Mouse (Mus musculus): Measurements from ENCODE around the gene A030003K21Rik. TPM values are rescaled to one million over a fixed set of nuclear protein-coding genes. Genes with fewer than 3 reads are reported as not detected.
"Not testable (repeated sequence)": the region's sequence is repeated elsewhere in the genome, so short reads cannot be mapped to it uniquely, and the experiment has no call there.

The A030003K21Rik gene
- polyA plus RNA-seq, 1 experiment = not detected

GRCm38 (mm10) chr1:82946029-82946428 lies 2.8 kb upstream of the A030003K21Rik start:
- H3K4me1 ChIP-seq (ENCODE audit: control insufficient read depth, insufficient read depth, insufficient read length, low read length); H3K4me3 ChIP-seq (ENCODE audit: insufficient read depth, low read depth, low read length): not testable (repeated sequence)

GRCm38 (mm10) chr1:82942505-82942904 lies 683 bp downstream of the A030003K21Rik start:
- not testable (repeated sequence) for H3K4me3 ChIP-seq (ENCODE audit: insufficient read depth, low read depth, low read length); H3K4me1 ChIP-seq (ENCODE audit: control insufficient read depth, insufficient read depth, insufficient read length, low read length); H3K27ac ChIP-seq (replicated peaks; ENCODE audit: low read depth, low read length)

More at GRCm38 (mm10) chr1:82946029-82946428, 2.8 kb upstream of the A030003K21Rik start:
- not testable (repeated sequence) for H3K27ac ChIP-seq (replicated peaks; ENCODE audit: low read depth, low read length)

DNA sequence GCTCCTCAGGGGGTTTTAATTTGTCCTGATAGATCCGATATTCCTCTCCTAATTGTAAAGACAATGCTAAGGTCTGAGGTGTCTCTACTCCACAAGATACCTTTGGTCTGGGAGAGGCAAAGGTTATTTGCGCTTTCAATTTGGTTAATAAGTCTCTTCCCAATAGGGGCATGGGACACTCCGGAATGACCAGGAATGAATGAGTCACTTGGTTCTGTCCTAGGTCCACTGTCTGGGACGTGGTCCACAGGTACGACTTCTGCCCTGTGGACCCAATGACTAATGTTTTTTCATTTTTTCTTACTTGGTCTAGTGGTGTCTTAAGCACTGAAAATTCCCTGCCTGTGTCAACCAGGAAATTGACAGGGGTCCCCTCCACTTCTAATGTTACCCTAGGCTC lies 4.5 kb downstream of the A030003K21Rik start:
- no peaks in the 10 kb centered on the region for H3K4me1 ChIP-seq (ENCODE audit: control insufficient read depth, insufficient read depth, insufficient read length, low read length)
- no peak overlapping the region for H3K27ac ChIP-seq (replicated peaks; ENCODE audit: low read depth, low read length)
- no peak overlapping the region for H3K4me3 ChIP-seq (ENCODE audit: insufficient read depth, low read depth, low read length)

GRCm38 (mm10) chr1:82931326-82931725 lies 11.9 kb downstream of the A030003K21Rik start, which contains the start of gene Gm6217:
Gene Gm6217 (minus strand): TSS chr1:82931399.
- not testable (repeated sequence) for H3K27ac ChIP-seq (replicated peaks; ENCODE audit: low read depth, low read length); H3K4me1 ChIP-seq (ENCODE audit: control insufficient read depth, insufficient read depth, insufficient read length, low read length); H3K4me3 ChIP-seq (ENCODE audit: insufficient read depth, low read depth, low read length)

- not testable (repeated sequence) for H3K4me3 ChIP-seq (ENCODE audit: insufficient read depth, low read depth, low read length); H3K27ac ChIP-seq (replicated peaks; ENCODE audit: low read depth, low read length); H3K4me1 ChIP-seq (ENCODE audit: control insufficient read depth, insufficient read depth, insufficient read length, low read length)
These were observed 12.6 kb downstream of the A030003K21Rik start for GRCm38 (mm10) chr1:82930558-82930957.

DNA sequence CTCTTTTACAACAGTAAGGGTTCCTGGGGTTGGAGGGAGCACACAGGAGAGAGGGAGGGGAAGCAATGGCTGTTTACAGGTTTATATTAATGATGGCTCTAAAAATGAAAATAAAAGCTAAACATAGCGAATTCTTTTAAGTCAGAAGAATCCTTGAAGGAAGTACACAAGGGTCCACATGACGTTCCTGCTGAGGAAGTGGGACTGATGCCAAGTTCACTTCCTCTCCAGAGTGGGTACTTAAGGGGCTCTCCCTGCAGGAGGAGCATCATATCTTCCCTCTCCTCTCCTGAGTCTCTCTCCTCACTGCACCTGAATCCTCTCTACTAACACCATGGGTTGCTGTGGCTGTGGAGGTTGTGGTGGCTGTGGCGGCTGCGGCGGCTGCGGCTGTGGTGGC lies 18.5 kb downstream of the A030003K21Rik start, which contains the start of gene A030014E15Rik:
Gene A030014E15Rik (plus strand): TSS at position 268 of the 400 bp plus-strand sequence.
- no peak within 1 kb of the TSS for H3K4me3 ChIP-seq (ENCODE audit: insufficient read depth, low read depth, low read length)
- H3K27ac ChIP-seq (replicated peaks; ENCODE audit: low read depth, low read length) = no peak within 1 kb of the TSS
- no peaks in the 10 kb centered on the region for H3K4me1 ChIP-seq (ENCODE audit: control insufficient read depth, insufficient read depth, insufficient read length, low read length)

DNA sequence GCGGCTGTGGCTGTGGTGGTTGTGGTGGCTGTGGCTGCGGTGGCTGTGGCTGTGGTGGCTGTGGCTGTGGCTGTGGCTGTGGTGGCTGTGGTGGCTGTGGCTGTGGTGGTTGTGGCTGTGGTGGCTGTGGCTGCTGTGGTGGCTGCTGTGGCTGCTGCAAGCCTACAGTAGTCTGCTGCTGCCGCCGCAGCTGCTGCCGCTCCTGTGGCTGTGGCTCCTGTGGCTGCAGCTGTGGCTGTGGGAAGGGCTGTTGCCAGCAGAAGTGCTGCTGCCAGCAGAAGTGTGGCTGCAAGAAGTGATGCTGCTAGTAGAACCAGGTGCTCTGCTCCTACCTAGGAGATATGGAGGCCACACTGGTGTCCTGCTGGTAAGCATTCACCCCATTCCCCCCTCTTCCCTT lies 29.8 kb downstream of the A030003K21Rik start:
- H3K4me1 ChIP-seq (ENCODE audit: control insufficient read depth, insufficient read depth, insufficient read length, low read length); H3K27ac ChIP-seq (replicated peaks; ENCODE audit: low read depth, low read length); H3K4me3 ChIP-seq (ENCODE audit: insufficient read depth, low read depth, low read length): not testable (repeated sequence)

DNA sequence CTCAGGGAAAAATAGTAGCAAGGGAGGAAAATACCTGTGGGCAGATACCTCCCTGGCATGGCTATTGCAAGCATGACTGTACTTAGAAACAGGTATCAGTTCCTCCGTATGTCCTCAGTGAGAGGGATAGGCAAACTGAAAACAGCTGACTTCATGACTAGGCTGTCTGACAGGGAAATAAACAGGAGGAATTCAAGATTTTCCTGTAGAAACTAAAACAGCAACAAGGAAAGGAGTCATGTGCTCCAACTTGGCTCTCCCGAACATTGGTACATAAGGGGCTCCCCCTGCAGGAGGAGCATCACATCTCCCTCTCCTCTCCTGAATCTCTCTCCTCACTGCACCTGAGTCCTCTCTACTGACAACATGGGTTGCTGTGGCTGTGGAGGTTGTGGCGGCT lies 30.2 kb downstream of the A030003K21Rik start, which contains the start of gene A030005L19Rik:
Gene A030005L19Rik (plus strand): TSS at position 301 of the 400 bp plus-strand sequence.
- Histone ChIP-seq H3K4me1 (ENCODE audit: control insufficient read depth, insufficient read depth, insufficient read length, low read length) (no peaks in the 10 kb centered on the region), H3K27ac (replicated peaks; ENCODE audit: low read depth, low read length) (no peak within 1 kb of the TSS), H3K4me3 (ENCODE audit: insufficient read depth, low read depth, low read length) (no peak within 1 kb of the TSS)

DNA sequence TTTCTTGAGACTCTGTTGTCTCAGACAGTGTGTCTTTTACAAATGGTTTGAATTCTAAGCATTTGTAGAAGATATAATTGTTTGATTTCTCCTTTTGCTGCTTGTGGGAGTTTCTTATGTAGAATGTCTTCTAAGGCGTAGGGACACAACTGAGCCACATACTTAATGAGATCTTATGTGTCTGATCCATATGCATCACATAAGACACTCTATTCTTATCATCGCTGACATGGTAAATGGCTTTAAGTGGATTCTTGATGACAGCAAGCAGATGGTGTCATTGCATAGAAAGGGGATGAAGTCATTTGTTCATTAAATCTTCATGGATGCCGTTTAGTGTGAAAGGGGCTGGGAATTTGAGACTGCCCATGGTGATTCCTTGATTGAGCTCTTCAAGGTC lies 37.3 kb downstream of the A030003K21Rik start:
- no peak overlapping the region for H3K27ac ChIP-seq (replicated peaks; ENCODE audit: low read depth, low read length)
- H3K4me3 ChIP-seq (ENCODE audit: insufficient read depth, low read depth, low read length) = no peak overlapping the region
- no peaks in the 10 kb centered on the region for H3K4me1 ChIP-seq (ENCODE audit: control insufficient read depth, insufficient read depth, insufficient read length, low read length)

GRCm38 (mm10) chr1:82901201-82901600 lies 42.0 kb downstream of the A030003K21Rik start:
- Histone ChIP-seq H3K4me1 (ENCODE audit: control insufficient read depth, insufficient read depth, insufficient read length, low read length) (no peaks in the 10 kb centered on the region), H3K27ac (replicated peaks; ENCODE audit: low read depth, low read length) (no peak overlapping the region), H3K4me3 (ENCODE audit: insufficient read depth, low read depth, low read length) (no peak overlapping the region)

- no peak overlapping the region for H3K4me3 ChIP-seq (ENCODE audit: insufficient read depth, low read depth, low read length)
- no peak overlapping the region for H3K27ac ChIP-seq (replicated peaks; ENCODE audit: low read depth, low read length)
- no peaks in the 10 kb centered on the region for H3K4me1 ChIP-seq (ENCODE audit: control insufficient read depth, insufficient read depth, insufficient read length, low read length)
These were observed 42.6 kb downstream of the A030003K21Rik start for GRCm38 (mm10) chr1:82900567-82900966.

DNA sequence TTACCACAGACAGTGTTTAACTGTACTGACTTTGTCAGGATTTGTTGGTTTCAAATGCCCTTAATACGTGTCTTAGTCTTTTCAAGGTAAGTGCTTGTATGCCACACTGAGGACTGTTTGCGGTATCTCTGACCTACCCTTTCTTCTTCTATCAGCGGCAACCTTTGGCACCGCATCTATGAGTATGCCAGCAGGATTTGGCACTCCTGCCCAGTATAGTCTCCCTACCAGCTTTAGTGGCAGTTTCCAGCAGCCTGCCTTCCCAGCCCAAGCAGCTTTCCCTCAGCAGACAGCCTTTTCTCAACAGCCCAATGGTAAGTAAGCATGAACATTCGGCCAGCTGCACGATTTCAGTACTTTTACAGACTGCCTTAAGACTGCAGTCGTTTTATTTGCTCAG lies 49.9 kb downstream of the A030003K21Rik start:
- Histone ChIP-seq H3K4me1 (ENCODE audit: control insufficient read depth, insufficient read depth, insufficient read length, low read length) (no peaks in the 10 kb centered on the region), H3K4me3 (ENCODE audit: insufficient read depth, low read depth, low read length) (no peak overlapping the region), H3K27ac (replicated peaks; ENCODE audit: low read depth, low read length) (no peak overlapping the region)

Other genes with a start within 250 kb of the A030003K21Rik start
- 191 and 204 TPM in 2 replicates for gene Mff, start 218.5 kb downstream of the A030003K21Rik start, polyA plus RNA-seq (2012; ENCODE audit: insufficient read depth, insufficient read length, missing spikeins)
- gene Tm4sf20, start 174.9 kb downstream of the A030003K21Rik start, polyA plus RNA-seq (2012; ENCODE audit: insufficient read depth, insufficient read length, missing spikeins) = not detected in 2 replicates
- gene Gm47791, start 172.1 kb downstream of the A030003K21Rik start, polyA plus RNA-seq (2012; ENCODE audit: insufficient read depth, insufficient read length, missing spikeins) = not detected in 2 replicates
- 24.7 and 26.5 TPM in 2 replicates for gene Agfg1, start 103.9 kb downstream of the A030003K21Rik start, polyA plus RNA-seq (2012; ENCODE audit: insufficient read depth, insufficient read length, missing spikeins)
- not detected in 2 replicates for gene A030005L19Rik, start 30.1 kb downstream of the A030003K21Rik start, polyA plus RNA-seq (2012; ENCODE audit: insufficient read depth, insufficient read length, missing spikeins)
- not detected in 2 replicates for gene A030014E15Rik, start 18.5 kb downstream of the A030003K21Rik start, polyA plus RNA-seq (2012; ENCODE audit: insufficient read depth, insufficient read length, missing spikeins)
- gene Gm6217, start 12.0 kb downstream of the A030003K21Rik start, polyA plus RNA-seq (2012; ENCODE audit: insufficient read depth, insufficient read length, missing spikeins) = not detected in 2 replicates
- gene Gm7544, start 12.6 kb upstream of the A030003K21Rik start, polyA plus RNA-seq (2012; ENCODE audit: insufficient read depth, insufficient read length, missing spikeins) = not detected in 2 replicates
- gene Gm47955, start 16.9 kb upstream of the A030003K21Rik start, polyA plus RNA-seq (2012; ENCODE audit: insufficient read depth, insufficient read length, missing spikeins) = not detected in 2 replicates
- not detected in 2 replicates for gene Gm47959, start 57.2 kb upstream of the A030003K21Rik start, polyA plus RNA-seq (2012; ENCODE audit: insufficient read depth, insufficient read length, missing spikeins)
- not detected in 2 replicates for gene Slc19a3, start 95.1 kb upstream of the A030003K21Rik start, polyA plus RNA-seq (2012; ENCODE audit: insufficient read depth, insufficient read length, missing spikeins)
- gene Krtap28-10, start 99.1 kb upstream of the A030003K21Rik start, polyA plus RNA-seq (2012; ENCODE audit: insufficient read depth, insufficient read length, missing spikeins) = not detected in 2 replicates
- not detected in 2 replicates for gene Gm47969, start 101.5 kb upstream of the A030003K21Rik start, polyA plus RNA-seq (2012; ENCODE audit: insufficient read depth, insufficient read length, missing spikeins)
- not detected in 2 replicates for gene A030005K14Rik, start 116.0 kb upstream of the A030003K21Rik start, polyA plus RNA-seq (2012; ENCODE audit: insufficient read depth, insufficient read length, missing spikeins)
- gene Krtap28-13, start 117.5 kb upstream of the A030003K21Rik start, polyA plus RNA-seq (2012; ENCODE audit: insufficient read depth, insufficient read length, missing spikeins) = not detected in 2 replicates
- not detected in 2 replicates for gene Ccl20, start 173.4 kb upstream of the A030003K21Rik start, polyA plus RNA-seq (2012; ENCODE audit: insufficient read depth, insufficient read length, missing spikeins)
- not detected in 2 replicates for gene Daw1, start 216.4 kb upstream of the A030003K21Rik start, polyA plus RNA-seq (2012; ENCODE audit: insufficient read depth, insufficient read length, missing spikeins)